Mouse (Mus musculus) C2C12 (cell line): ENCODE data around the gene Nr2c2ap.

Source experiments
- CEBPB ChIP-seq: IDR thresholded peaks from one replicate; pipeline ENCODE4 v1.6.1; 2011; ENCODE audit warnings: low read depth, mild to moderate bottlenecking, control low read depth, moderate library complexity
- CTCF ChIP-seq: IDR thresholded peaks from one replicate; pipeline ENCODE4 v1.5.1; 2011; ENCODE audit not compliant: control insufficient read depth, insufficient read depth, insufficient read length
- FOSL1 ChIP-seq: IDR thresholded peaks from one replicate; pipeline ENCODE4 v1.8.0; 2011; ENCODE audit warnings: mild to moderate bottlenecking, low read length; ENCODE audit not compliant: poor library complexity, insufficient read depth, severe bottlenecking
- MAX ChIP-seq: IDR thresholded peaks from one replicate; pipeline ENCODE4 v1.6.1; 2011; ENCODE audit warnings: mild to moderate bottlenecking, control low read depth
- MYOG ChIP-seq: IDR thresholded peaks from one replicate; pipeline ENCODE4 v1.6.1; 2011; ENCODE audit not compliant: control insufficient read depth, insufficient read length; ENCODE audit errors: extremely low read depth
- USF1 ChIP-seq: IDR thresholded peaks from one replicate; pipeline ENCODE4 v1.6.1; 2011; ENCODE audit warnings: low read depth, mild to moderate bottlenecking, control low read depth, moderate library complexity

GRCm38 (mm10) chr8:70134931-70135330 lies 3.8 kb downstream of the Nr2c2ap start:
- TF ChIP-seq CTCF (no peak), CEBPB (no peak), USF1 (no peak), FOSL1 (no peak), MAX (no peak), MYOG (no peak)
